Mouse (Mus musculus) myocyte (in vitro differentiated cells): ENCODE measurements around the gene Zbtb34. TPM values are rescaled to one million over a fixed set of nuclear protein-coding genes. Genes with fewer than 3 reads are reported as not detected.

ENCODE experiments used
- H3K27me3 ChIP-seq: one replicate; pipeline ENCODE4 v1.6.1; 2011; ENCODE audit not compliant: control insufficient read depth, insufficient read depth, insufficient read length
- H3K36me3 ChIP-seq: one replicate; pipeline ENCODE4 v1.6.1; 2011; ENCODE audit not compliant: control insufficient read depth, insufficient read depth
- H3K4me2 ChIP-seq: one replicate; pipeline ENCODE4 v1.6.1; 2011; ENCODE audit warnings: low read depth, control low read depth
- H3K4me3 ChIP-seq: one replicate; pipeline ENCODE4 v1.5.1; 2011; ENCODE audit warnings: mild to moderate bottlenecking, control low read depth, moderate library complexity
- H3K79me2 ChIP-seq: one replicate; pipeline ENCODE4 v1.6.1; 2011; ENCODE audit not compliant: control insufficient read depth, insufficient read depth
- H3ac ChIP-seq: one replicate; pipeline ENCODE4 v1.6.1; 2011; ENCODE audit not compliant: control insufficient read depth, insufficient read length
- CEBPB ChIP-seq: IDR thresholded peaks from 2 replicates; pipeline ENCODE4 v1.6.1; 2011; ENCODE audit warnings: mild to moderate bottlenecking, moderate library complexity; ENCODE audit not compliant: poor library complexity, insufficient read depth, severe bottlenecking
- E2F4 ChIP-seq: IDR thresholded peaks from one replicate; pipeline ENCODE4 v1.6.1; 2011; ENCODE audit warnings: mild to moderate bottlenecking, control low read depth, moderate library complexity; ENCODE audit not compliant: insufficient read depth
- MAX ChIP-seq: IDR thresholded peaks from one replicate; pipeline ENCODE4 v1.6.1; 2011; ENCODE audit warnings: low read depth, mild to moderate bottlenecking, control low read depth
- MYOD1 ChIP-seq, 3 experiments: IDR thresholded peaks; one replicate each; pipeline ENCODE4 v1.6.1; 2011; ENCODE audit warnings: control low read depth in 2 of 3, low read depth in 2 of 3, mild to moderate bottlenecking in 2 of 3, moderate library complexity in 1 of 3; ENCODE audit not compliant: insufficient read length in 2 of 3, control insufficient read depth in 1 of 3
- MYOG ChIP-seq, 3 experiments: IDR thresholded peaks; one replicate each; pipeline ENCODE4 v1.6.1; 2011; ENCODE audit warnings: control low read depth in 2 of 3, low read depth in 2 of 3, mild to moderate bottlenecking in 2 of 3; ENCODE audit not compliant: insufficient read length in 2 of 3, control insufficient read depth in 1 of 3, insufficient read depth in 1 of 3
- POLR2A ChIP-seq: IDR thresholded peaks from one replicate; pipeline ENCODE4 v1.6.1; 2011; ENCODE audit warnings: low read depth, mild to moderate bottlenecking, control low read depth, moderate library complexity; ENCODE audit not compliant: insufficient read length
- POLR2AphosphoS2 ChIP-seq: IDR thresholded peaks from one replicate; pipeline ENCODE4 v1.6.1; 2011; ENCODE audit warnings: low read depth, control low read depth; ENCODE audit not compliant: insufficient read length
- REST ChIP-seq: IDR thresholded peaks from one replicate; pipeline ENCODE4 v1.6.1; 2011; ENCODE audit warnings: mild to moderate bottlenecking, control low read depth, moderate library complexity; ENCODE audit not compliant: insufficient read depth, insufficient read length
- SRF ChIP-seq: IDR thresholded peaks from one replicate; pipeline ENCODE4 v1.6.1; 2011; ENCODE audit warnings: low read depth; ENCODE audit not compliant: control insufficient read depth, insufficient read length
- TCF12 ChIP-seq: IDR thresholded peaks from one replicate; pipeline ENCODE4 v1.6.1; 2011; ENCODE audit warnings: mild to moderate bottlenecking, control low read depth; ENCODE audit not compliant: poor library complexity, insufficient read depth, severe bottlenecking
- TCF3 ChIP-seq: IDR thresholded peaks from one replicate; pipeline ENCODE4 v1.6.1; 2011; ENCODE audit warnings: low read depth, control low read depth; ENCODE audit not compliant: insufficient read length
- USF1 ChIP-seq: IDR thresholded peaks from one replicate; pipeline ENCODE4 v1.6.1; 2011; ENCODE audit warnings: low read depth, mild to moderate bottlenecking, control low read depth, moderate library complexity
- polyA plus RNA-seq: library from polyadenylated mRNA; unstranded; fragments of >200 nt; fragmentation: generic; extraction: Trizol; gene quantifications from one replicate; pipeline ENCODE4 v1.2.1, GENCODE M21; 2012; ENCODE audit warnings: missing spikeins

Zbtb34 gene
- polyA plus RNA-seq, 1 experiment, result 3.1 TPM

GRCm38 (mm10) chr2:33449119-33449873 lies 18.2 kb upstream of the Zbtb34 start:
- Histone ChIP-seq H3K4me3 (no peak overlapping the region), H3K27me3 (no peaks in the 10 kb centered on the region), H3K79me2 (peaks cover 3% of the 10 kb centered on the region), H3K4me2 (no peak overlapping the region), H3ac (no peak overlapping the region), H3K36me3 (peaks cover 36% of the 10 kb centered on the region)
- no peak for TF ChIP-seq E2F4
- TF ChIP-seq POLR2AphosphoS2, result peak; percentile 6

GRCm38 (mm10) chr2:33446796-33447195 lies 15.7 kb upstream of the Zbtb34 start:
- TF ChIP-seq POLR2AphosphoS2, result no peak
- TF ChIP-seq MYOD1 (IDR thresholded peaks at IDR 0.05; ENCODE audit: control insufficient read depth in 1 of 3, insufficient read length in 2 of 3, low read depth in 2 of 3), result no peak
- TF ChIP-seq MYOG (IDR thresholded peaks at IDR 0.05; ENCODE audit: control insufficient read depth in 1 of 3, insufficient read depth in 1 of 3, insufficient read length in 2 of 3, low read depth in 2 of 3), result no peak
- no peak for TF ChIP-seq MAX
- no peak for TF ChIP-seq TCF12
- TF ChIP-seq E2F4, result no peak
- TF ChIP-seq POLR2A, result no peak
- no peak for TF ChIP-seq USF1
- TF ChIP-seq REST, result no peak
- no peak for TF ChIP-seq CEBPB
- TF ChIP-seq TCF3, result no peak
- no peak for TF ChIP-seq SRF
- H3K27me3 ChIP-seq, result no peaks in the 10 kb centered on the region
- H3K4me3 ChIP-seq, result no peak overlapping the region
- H3ac ChIP-seq, result no peak overlapping the region
- H3K36me3 ChIP-seq, result peaks cover 15% of the 10 kb centered on the region
- H3K79me2 ChIP-seq, result peaks cover 3% of the 10 kb centered on the region
- H3K4me2 ChIP-seq, result no peak overlapping the region

- no peak overlapping the region for H3K4me2 ChIP-seq
- H3ac ChIP-seq, result no peak overlapping the region
- H3K4me3 ChIP-seq, result no peak overlapping the region
- peaks cover under 1% of the 10 kb centered on the region for H3K79me2 ChIP-seq
- no peaks in the 10 kb centered on the region for H3K27me3 ChIP-seq
- peaks cover 6% of the 10 kb centered on the region for H3K36me3 ChIP-seq
- TF ChIP-seq CEBPB, result no peak
Measured at GRCm38 (mm10) chr2:33445741-33446140, 14.6 kb upstream of the Zbtb34 start.

GRCm38 (mm10) chr2:33444862-33445261 lies 13.7 kb upstream of the Zbtb34 start:
- H3K79me2 ChIP-seq, result no peaks in the 10 kb centered on the region
- no peak for TF ChIP-seq SRF
- TF ChIP-seq MYOD1 (IDR thresholded peaks at IDR 0.05; ENCODE audit: control insufficient read depth in 1 of 3, insufficient read length in 2 of 3, low read depth in 2 of 3), result no peak
- no peak for TF ChIP-seq MYOG (IDR thresholded peaks at IDR 0.05; ENCODE audit: control insufficient read depth in 1 of 3, insufficient read depth in 1 of 3, insufficient read length in 2 of 3, low read depth in 2 of 3)
- no peak for TF ChIP-seq TCF3
- TF ChIP-seq USF1, result no peak
- TF ChIP-seq REST, result no peak
- TF ChIP-seq TCF12, result no peak
- no peak for TF ChIP-seq E2F4
- no peak for TF ChIP-seq POLR2AphosphoS2
- H3K4me2 ChIP-seq, result peak overlapping the region; percentile 73
- H3K27me3 ChIP-seq, result no peaks in the 10 kb centered on the region
- H3K4me3 ChIP-seq, result no peak overlapping the region
- no peaks in the 10 kb centered on the region for H3K36me3 ChIP-seq
- no peak overlapping the region for H3ac ChIP-seq

GRCm38 (mm10) chr2:33444358-33444757 lies 13.2 kb upstream of the Zbtb34 start:
- Histone ChIP-seq H3ac (no peak overlapping the region), H3K79me2 (no peaks in the 10 kb centered on the region), H3K4me2 (peak overlapping the region; percentile 73), H3K27me3 (no peaks in the 10 kb centered on the region), H3K36me3 (no peaks in the 10 kb centered on the region), H3K4me3 (no peak overlapping the region)
- no peak for TF ChIP-seq TCF3
- TF ChIP-seq POLR2AphosphoS2, result no peak
- TF ChIP-seq MAX, result no peak
- TF ChIP-seq MYOD1 (IDR thresholded peaks at IDR 0.05; ENCODE audit: control insufficient read depth in 1 of 3, insufficient read length in 2 of 3, low read depth in 2 of 3), result peak in 1 of 3 experiments; percentile 30
- no peak for TF ChIP-seq REST
- TF ChIP-seq CEBPB, result peak; percentile 83
- TF ChIP-seq TCF12, result no peak
- TF ChIP-seq USF1, result no peak
- TF ChIP-seq SRF, result no peak
- TF ChIP-seq E2F4, result no peak
- no peak for TF ChIP-seq POLR2A
- TF ChIP-seq MYOG (IDR thresholded peaks at IDR 0.05; ENCODE audit: control insufficient read depth in 1 of 3, insufficient read depth in 1 of 3, insufficient read length in 2 of 3, low read depth in 2 of 3), result peak in 1 of 3 experiments; percentile 49
